ENCODE assay signal across 29 mouse cellular contexts in the genomic region with DNA sequence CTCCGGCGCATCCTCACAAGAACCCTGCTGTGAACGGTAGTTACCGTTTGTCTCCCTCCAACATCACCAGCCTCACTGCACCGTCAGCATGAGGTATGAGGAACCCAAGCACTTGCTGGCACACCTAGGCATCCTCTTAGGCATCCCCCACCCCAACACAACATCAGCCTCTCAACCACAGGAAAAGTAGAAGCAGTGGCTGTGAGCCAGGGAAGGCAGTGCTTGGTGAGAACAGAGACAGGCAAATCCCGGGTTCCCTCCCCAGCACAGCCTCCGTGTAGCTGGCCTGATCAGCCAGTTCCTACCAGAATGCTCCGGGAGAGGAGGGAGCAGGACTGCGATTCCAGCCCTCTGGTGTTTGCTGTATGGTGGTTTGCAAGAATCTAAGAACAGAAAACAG. TPM values are rescaled to one million over a fixed set of nuclear protein-coding genes. Genes with fewer than 3 reads are reported as not detected.
DNase-seq lines count a peak whose midpoint lies in the region; ATAC-seq and TF ChIP-seq lines count a peak whose summit lies in the region.
"Had no signal": no experiment of that assay in that cellular context is flagged by ENCODE, and none has a peak within 500 bp of the region (broad histone marks: within the 10 kb centered on the region; RNA-seq: fewer than 3 reads in every experiment).

No protein-coding gene starts in this region.

- no peak for ATAC-seq in hindbrain, embryonic 11.5 days (ENCODE audit: low FRiP score)
- ATAC-seq in hindbrain, embryonic 13.5 days (ENCODE audit: low FRiP score): no peak
- ATAC-seq in limb, embryonic 11.5 days (ENCODE audit: insufficient number of reproducible peaks, low FRiP score, low TSS enrichment, low read depth): no peak
- ATAC-seq: forebrain, embryonic 13.5 days; intestine, postnatal 0 days; lung, postnatal 0 days had no signal

- no peaks in the 10 kb centered on the region for H3K9me3 ChIP-seq in hindbrain, embryonic 11.5 days (ENCODE audit: control insufficient read depth, low read length)
- H3K9me3 ChIP-seq in hindbrain, embryonic 13.5 days: no peaks in the 10 kb centered on the region
- no peaks in the 10 kb centered on the region for H3K9me3 ChIP-seq in limb, embryonic 11.5 days (ENCODE audit: control insufficient read depth, low read length)
- H3K9me3 ChIP-seq: forebrain, embryonic 13.5 days; heart, embryonic 10.5 days; liver, embryonic 15.5 days; midbrain, embryonic 12.5 days; neural tube, embryonic 13.5 days had no signal

- intact Hi-C loops in left cerebral cortex, adult 2 months (cut with DNase I): loop anchor here (10.0 kb wide), 1 partner anchor 856 kb away; the partner anchor contains the start of gene Igf2bp1
- intact Hi-C loops in left cerebral cortex, postnatal 4 days (cut with DNase I): no loop called here

- H3K4me3 ChIP-seq in hindbrain, embryonic 11.5 days (ENCODE audit: low read depth, low read length): no peak overlapping the region
- no peak overlapping the region for H3K4me3 ChIP-seq in hindbrain, embryonic 13.5 days
- H3K4me3 ChIP-seq in limb, embryonic 11.5 days (ENCODE audit: low read depth, low read length): no peak overlapping the region
- no peak overlapping the region for H3K4me3 ChIP-seq in left cerebral cortex, adult 2 months
- H3K4me3 ChIP-seq: forebrain, embryonic 13.5 days; heart, embryonic 10.5 days; layer of hippocampus, adult 2 months; liver, embryonic 15.5 days; midbrain, embryonic 12.5 days; neural tube, embryonic 13.5 days had no signal

- peaks cover 4% of the 10 kb centered on the region for H3K4me1 ChIP-seq in hindbrain, embryonic 11.5 days (replicated peaks; ENCODE audit: control insufficient read depth, insufficient read depth, low read length)
- H3K4me1 ChIP-seq in hindbrain, embryonic 13.5 days (replicated peaks): peaks cover 21% of the 10 kb centered on the region
- H3K4me1 ChIP-seq in limb, embryonic 11.5 days (ENCODE audit: control insufficient read depth, insufficient read depth, low read length): peaks cover 14% of the 10 kb centered on the region

- WGBS in hindbrain, embryonic 11.5 days: under 1% methylated on average over 9 of the region's 9 CpGs
- under 1% methylated on average over 9 of the region's 9 CpGs for WGBS in hindbrain, embryonic 13.5 days
- 4% methylated on average over 9 of the region's 9 CpGs for WGBS in limb, embryonic 11.5 days

- peaks cover 88% of the 10 kb centered on the region for H3K27me3 ChIP-seq in hindbrain, embryonic 11.5 days (ENCODE audit: control insufficient read depth, insufficient read depth, low read length)
- H3K27me3 ChIP-seq in hindbrain, embryonic 13.5 days: peaks cover 100% of the 10 kb centered on the region
- peaks cover 86% of the 10 kb centered on the region for H3K27me3 ChIP-seq in limb, embryonic 11.5 days (ENCODE audit: control insufficient read depth, insufficient read depth, low read length)

- no peak overlapping the region for H3K9ac ChIP-seq in hindbrain, embryonic 11.5 days (ENCODE audit: low read depth, low read length)
- no peak overlapping the region for H3K9ac ChIP-seq in hindbrain, embryonic 13.5 days
- H3K9ac ChIP-seq in limb, embryonic 11.5 days (ENCODE audit: low read length): no peak overlapping the region
- H3K9ac ChIP-seq: forebrain, embryonic 13.5 days; liver, embryonic 15.5 days; midbrain, embryonic 12.5 days; neural tube, embryonic 13.5 days had no signal

- peak; percentile 54 for DNase-seq in hindbrain, embryonic 11.5 days (ENCODE audit: low spot score)
- DNase-seq in ZHBTc4 (ENCODE audit: low read depth, low spot score): peak; percentile 51
- peak; percentile 39 for DNase-seq in embryo, embryonic 9.5 days (ENCODE audit: extremely low spot score)
- DNase-seq in limb, embryonic 11.5 days (ENCODE audit: low spot score): peak; percentile 44
- DNase-seq in left cerebral cortex, adult 2 months (ENCODE audit: extremely low spot score in 1 of 2, low spot score in 2 of 2): no peak
- DNase-seq in left cerebral cortex, postnatal 4 days: no peak
- DNase-seq: adrenal gland, postnatal 10 days; B cell, adult 2 months; cerebellum, adult 9-11 months; heart, postnatal 4 days; kidney, postnatal 25 days; layer of hippocampus, postnatal 36 days; liver had no signal

- no peaks in the 10 kb centered on the region for H3K36me3 ChIP-seq in hindbrain, embryonic 11.5 days (ENCODE audit: control insufficient read depth, insufficient read depth, low read length)
- no peaks in the 10 kb centered on the region for H3K36me3 ChIP-seq in hindbrain, embryonic 13.5 days
- H3K36me3 ChIP-seq in limb, embryonic 11.5 days (ENCODE audit: control insufficient read depth, insufficient read depth, low read length): no peaks in the 10 kb centered on the region
- H3K36me3 ChIP-seq: heart, embryonic 10.5 days; liver, embryonic 15.5 days; midbrain, embryonic 12.5 days; neural tube, embryonic 13.5 days had no signal

- H3K4me2 ChIP-seq in hindbrain, embryonic 11.5 days (replicated peaks; ENCODE audit: low read depth, low read length): no peak overlapping the region
- no peak overlapping the region for H3K4me2 ChIP-seq in hindbrain, embryonic 13.5 days
- no peak overlapping the region for H3K4me2 ChIP-seq in limb, embryonic 11.5 days (ENCODE audit: low read depth, severe bottlenecking)
- H3K4me2 ChIP-seq: forebrain, embryonic 13.5 days; liver, embryonic 15.5 days; midbrain, embryonic 12.5 days; neural tube, embryonic 13.5 days had no signal

- no peak overlapping the region for H3K27ac ChIP-seq in hindbrain, embryonic 11.5 days (ENCODE audit: low read depth, low read length)
- no peak overlapping the region for H3K27ac ChIP-seq in hindbrain, embryonic 13.5 days
- H3K27ac ChIP-seq in limb, embryonic 11.5 days (replicated peaks; ENCODE audit: low read depth, low read length): no peak overlapping the region
- H3K27ac ChIP-seq in left cerebral cortex, adult 2 months: no peak overlapping the region
- H3K27ac ChIP-seq: forebrain, embryonic 13.5 days; heart, embryonic 10.5 days; layer of hippocampus, adult 2 months; liver, embryonic 15.5 days; midbrain, embryonic 12.5 days; neural tube, embryonic 13.5 days had no signal

- TF ChIP-seq CTCF in left cerebral cortex, adult 2 months (IDR thresholded peaks at IDR 0.05): no peak

RNA-seq across cellular contexts. Expression of gene Dlx4, which starts 2.7 kb away (rescaled TPM):
- polyA plus RNA-seq in hindbrain, embryonic 11.5 days (2014; fragmentation: Nextera tagmentation; extraction: Ambion mirVana): 0.13 TPM in 1 of 2 replicates, not detected in the other
- 0.17 TPM in 1 of 2 replicates, not detected in the other for polyA plus RNA-seq in hindbrain, embryonic 13.5 days (2015; fragmentation: Nextera tagmentation; extraction: Ambion mirVana)
- polyA plus RNA-seq in limb, embryonic 11.5 days (2014; fragmentation: Nextera tagmentation; extraction: Ambion mirVana): 0.40 and 0.80 TPM in 2 replicates
- not detected for total RNA-seq in left cerebral cortex, adult 2 months (2021)
- total RNA-seq in left cerebral cortex, postnatal 4 days (2021): under 1 TPM; 0.18 to 0.24 TPM
- total RNA-seq: common myeloid progenitor, adult 5-6 weeks; gastrocnemius, adult 8-10 months; granulocyte monocyte progenitor cell, adult 5-6 weeks; heart, postnatal 4 days; layer of hippocampus, adult 2 months; layer of hippocampus, postnatal 36 days; left cerebral cortex, postnatal 25 days; MEL had no signal
- polyA plus RNA-seq: forebrain, embryonic 13.5 days; intestine, postnatal 0 days; kidney, embryonic 14.5 days; midbrain, embryonic 12.5 days; neural tube, embryonic 13.5 days; spleen, adult 2 months had no signal

RNA-seq across cellular contexts. Expression of gene Dlx3, which starts 28.8 kb away (rescaled TPM):
- 1.7 TPM in 2 replicates for polyA plus RNA-seq in hindbrain, embryonic 11.5 days (2014; fragmentation: Nextera tagmentation; extraction: Ambion mirVana)
- polyA plus RNA-seq in hindbrain, embryonic 13.5 days (2015; fragmentation: Nextera tagmentation; extraction: Ambion mirVana): 0.44 and 0.49 TPM in 2 replicates
- polyA plus RNA-seq in limb, embryonic 11.5 days (2014; fragmentation: Nextera tagmentation; extraction: Ambion mirVana): 5.4 and 6.7 TPM in 2 replicates
- total RNA-seq in left cerebral cortex, adult 2 months (2021): not detected
- not detected for total RNA-seq in left cerebral cortex, postnatal 4 days (2021)
- total RNA-seq: common myeloid progenitor, adult 5-6 weeks; gastrocnemius, adult 8-10 months; granulocyte monocyte progenitor cell, adult 5-6 weeks; heart, postnatal 4 days; layer of hippocampus, adult 2 months; layer of hippocampus, postnatal 36 days; left cerebral cortex, postnatal 25 days; MEL had no signal
- polyA plus RNA-seq: forebrain, embryonic 13.5 days; spleen, adult 2 months had no signal

Comparison
In these comparisons a context has a peak if more than half of its experiments do, and no peak if none do; other contexts are left out.
1. DNase-seq: peak in hindbrain, embryonic 11.5 days (single experiment), ZHBTc4 (single experiment), embryo, embryonic 9.5 days (single experiment) and limb, embryonic 11.5 days (single experiment); none in left cerebral cortex, adult 2 months (0 of 2) and left cerebral cortex, postnatal 4 days (single experiment).